Mouse (Mus musculus): ENCODE results near the gene Fam167b. TPM values are rescaled to one million over a fixed set of nuclear protein-coding genes. Genes with fewer than 3 reads are reported as not detected.
A peak's percentile ranks its signal among the peaks of the same experiment; 100 is the strongest.
"Not testable (repeated sequence)": the region's sequence is repeated elsewhere in the genome, so short reads cannot be mapped to it uniquely, and the experiment has no call there.

The Fam167b gene
- polyA plus RNA-seq, 1 experiment from 2014 or later, result 15.0 TPM

GRCm38 (mm10) chr4:129550295-129550694 is 28.1 kb downstream of the Fam167b start:
- 91% methylated on average over 1 of the region's 1 CpGs for WGBS (ENCODE audit: insufficient replicate concordance)
- no peak overlapping the region for H3K27ac ChIP-seq (ENCODE audit: low read depth)
- H3K9ac ChIP-seq (replicated peaks), result no peak overlapping the region
- no peaks in the 10 kb centered on the region for H3K36me3 ChIP-seq (replicated peaks; ENCODE audit: insufficient read depth, low read length)
- no peaks in the 10 kb centered on the region; the same call in 1 of the 2 replicates for H3K4me1 ChIP-seq (ENCODE audit: insufficient read depth)
- no peak overlapping the region for H3K4me3 ChIP-seq (ENCODE audit: low read depth, low read length)
- H3K27me3 ChIP-seq (ENCODE audit: insufficient read depth, low read length), result no peaks in the 10 kb centered on the region
- H3K9me3 ChIP-seq (ENCODE audit: low read length), result no peaks in the 10 kb centered on the region
- no peak for TF ChIP-seq EP300 (IDR thresholded peaks at IDR 0.05; ENCODE audit: low read depth)
- no peak for TF ChIP-seq CTCF (IDR thresholded peaks at IDR 0.05; ENCODE audit: low read depth)
- no peak overlapping the region for H3K4me2 ChIP-seq (ENCODE audit: low read depth, low read length)
- ATAC-seq, result no peak
- DNase-seq, result no peak

GRCm38 (mm10) chr4:129549306-129549705 is 29.0 kb downstream of the Fam167b start:
- H3K27ac ChIP-seq (ENCODE audit: low read depth), result no peak overlapping the region
- H3K4me1 ChIP-seq (ENCODE audit: insufficient read depth), result no peaks in the 10 kb centered on the region
- no peak overlapping the region for H3K9ac ChIP-seq (replicated peaks)
- no peak overlapping the region for H3K4me2 ChIP-seq (ENCODE audit: low read depth, low read length)
- WGBS (ENCODE audit: insufficient replicate concordance), result 87% methylated on average over 2 of the region's 2 CpGs
- no peak overlapping the region for H3K4me3 ChIP-seq (ENCODE audit: low read depth, low read length)
- ATAC-seq (no peak), DNase-seq (peak; percentile 56)
- no peaks in the 10 kb centered on the region for H3K27me3 ChIP-seq (ENCODE audit: insufficient read depth, low read length)
- H3K9me3 ChIP-seq (ENCODE audit: low read length), result no peaks in the 10 kb centered on the region
- H3K36me3 ChIP-seq (replicated peaks; ENCODE audit: insufficient read depth, low read length), result no peaks in the 10 kb centered on the region
- TF ChIP-seq CTCF (IDR thresholded peaks at IDR 0.05; ENCODE audit: low read depth) (peak; percentile 71), EP300 (IDR thresholded peaks at IDR 0.05; ENCODE audit: low read depth) (no peak)

- not testable (repeated sequence) for H3K4me2 ChIP-seq (ENCODE audit: low read depth, low read length); H3K27ac ChIP-seq (ENCODE audit: low read depth); ATAC-seq; H3K4me3 ChIP-seq (ENCODE audit: low read depth, low read length); DNase-seq; H3K9me3 ChIP-seq (ENCODE audit: low read length); H3K9ac ChIP-seq (replicated peaks); H3K4me1 ChIP-seq (ENCODE audit: insufficient read depth); H3K27me3 ChIP-seq (ENCODE audit: insufficient read depth, low read length); H3K36me3 ChIP-seq (replicated peaks; ENCODE audit: insufficient read depth, low read length)
- 63% methylated on average over 4 of the region's 4 CpGs for WGBS (ENCODE audit: insufficient replicate concordance)
These were observed 30.7 kb downstream of the Fam167b start for GRCm38 (mm10) chr4:129547631-129548030.

- no peak overlapping the region for H3K27ac ChIP-seq (ENCODE audit: low read depth)
- TF ChIP-seq EP300 (IDR thresholded peaks at IDR 0.05; ENCODE audit: low read depth) (no peak), CTCF (IDR thresholded peaks at IDR 0.05; ENCODE audit: low read depth) (no peak)
These were observed 34.2 kb downstream of the Fam167b start for GRCm38 (mm10) chr4:129544106-129544505.

GRCm38 (mm10) chr4:129542592-129543141 is 35.7 kb downstream of the Fam167b start, which contains the start of gene Hdac1:
Gene Hdac1, minus strand, starts transcription at chr4:129542713.
- no peaks in the 10 kb centered on the region for H3K27me3 ChIP-seq (ENCODE audit: insufficient read depth, low read length)
- peak within 1 kb of the TSS; percentile 93 for H3K4me2 ChIP-seq (ENCODE audit: low read depth, low read length)
- H3K9me3 ChIP-seq (ENCODE audit: low read length), result no peaks in the 10 kb centered on the region
- WGBS (ENCODE audit: insufficient replicate concordance), result under 1% methylated on average over 34 of the region's 46 CpGs
- H3K27ac ChIP-seq (ENCODE audit: low read depth), result peak within 1 kb of the TSS; percentile 81
- H3K4me1 ChIP-seq (ENCODE audit: insufficient read depth), result peaks cover 17% of the 10 kb centered on the region
- peaks cover 8% of the 10 kb centered on the region; the same call in 1 of the 2 replicates for H3K36me3 ChIP-seq (replicated peaks; ENCODE audit: insufficient read depth, low read length)
- DNase-seq (peak; percentile 99), ATAC-seq (peak; percentile 99)
- H3K9ac ChIP-seq (replicated peaks), result peak within 1 kb of the TSS; percentile 94
- peak within 1 kb of the TSS; percentile 98 for H3K4me3 ChIP-seq (ENCODE audit: low read depth, low read length)
- peak; percentile 34; the same call in 1 of the 2 replicates for TF ChIP-seq EP300 (IDR thresholded peaks at IDR 0.05; ENCODE audit: low read depth)
- peak; percentile 17; the same call in 1 of the 2 replicates for TF ChIP-seq CTCF (IDR thresholded peaks at IDR 0.05; ENCODE audit: low read depth)

More at GRCm38 (mm10) chr4:129544106-129544505, 34.2 kb downstream of the Fam167b start:
- no peaks in the 10 kb centered on the region for H3K27me3 ChIP-seq (ENCODE audit: insufficient read depth, low read length)
- 91% methylated on average over 4 of the region's 4 CpGs for WGBS (ENCODE audit: insufficient replicate concordance)
- H3K4me1 ChIP-seq (ENCODE audit: insufficient read depth), result peaks cover 17% of the 10 kb centered on the region
- no peaks in the 10 kb centered on the region for H3K9me3 ChIP-seq (ENCODE audit: low read length)
- no peak for ATAC-seq
- H3K4me2 ChIP-seq (ENCODE audit: low read depth, low read length), result no peak overlapping the region
- peaks cover 4% of the 10 kb centered on the region; the same call in 1 of the 2 replicates for H3K36me3 ChIP-seq (replicated peaks; ENCODE audit: insufficient read depth, low read length)
- H3K9ac ChIP-seq (replicated peaks), result no peak overlapping the region
- H3K4me3 ChIP-seq (ENCODE audit: low read depth, low read length), result no peak overlapping the region
- no peak for DNase-seq

- no peak for TF ChIP-seq EP300 (IDR thresholded peaks at IDR 0.05; ENCODE audit: low read depth)
- peak; percentile 57 for TF ChIP-seq CTCF (IDR thresholded peaks at IDR 0.05; ENCODE audit: low read depth)
- Histone ChIP-seq H3K27ac (ENCODE audit: low read depth) (peak overlapping the region; percentile 81), H3K4me2 (ENCODE audit: low read depth, low read length) (peak overlapping the region; percentile 93), H3K4me3 (ENCODE audit: low read depth, low read length) (peak overlapping the region; percentile 98), H3K4me1 (ENCODE audit: insufficient read depth) (peaks cover 17% of the 10 kb centered on the region), H3K9me3 (ENCODE audit: low read length) (no peaks in the 10 kb centered on the region), H3K27me3 (ENCODE audit: insufficient read depth, low read length) (no peaks in the 10 kb centered on the region), H3K36me3 (replicated peaks; ENCODE audit: insufficient read depth, low read length) (peaks cover 8% of the 10 kb centered on the region; the same call in 1 of the 2 replicates), H3K9ac (replicated peaks) (peak overlapping the region; percentile 94)
- WGBS (ENCODE audit: insufficient replicate concordance), result under 1% methylated on average over 30 of the region's 30 CpGs
- no peak for ATAC-seq
- DNase-seq, result peak; percentile 29
These were observed 36.3 kb downstream of the Fam167b start for GRCm38 (mm10) chr4:129541868-129542591.

All from liver, postnatal 0 days (tissue).